Mouse (Mus musculus) cerebellum, postnatal 4 days (tissue): ENCODE measurements at regions not wholly inside any gene's neighbourhood (a gene's known extent, or its start where the extent isn't known, plus 50 kb on each side); places are given as distances from the start of the nearest gene placed in this dataset.

Experiments
- DNase-seq, 2 experiments: peaks; one replicate each; pipeline ENCODE4 v3.0.0; 2022; ENCODE audit warnings: low spot score in 2 of 2, mixed read lengths in 1 of 2

GRCm38 (mm10) chr11:34975771-34976302 lies 142.4 kb upstream of the Spdl1 start:
- DNase-seq, result no peak

- DNase-seq, result no peak
Observed at GRCm38 (mm10) chr11:34973467-34973921, 140.1 kb upstream of the Spdl1 start.

GRCm38 (mm10) chr11:34973012-34973411 lies 139.6 kb upstream of the Spdl1 start:
- DNase-seq, result no peak

GRCm38 (mm10) chr11:34959291-34959690 lies 125.8 kb upstream of the Spdl1 start:
- no peak for DNase-seq

- no peak for DNase-seq
Observed at GRCm38 (mm10) chr11:34941486-34942456, 108.3 kb upstream of the Spdl1 start.

GRCm38 (mm10) chr11:34940151-34940550 lies 106.7 kb upstream of the Spdl1 start:
- DNase-seq, result peak in 1 of 2 experiments; percentile 38

- peak in 1 of 2 experiments; percentile 24 for DNase-seq
Observed at GRCm38 (mm10) chr11:34939002-34939401, 105.6 kb upstream of the Spdl1 start.

GRCm38 (mm10) chr11:34932191-34932590 lies 98.8 kb upstream of the Spdl1 start:
- no peak for DNase-seq

- DNase-seq, result no peak
Observed at GRCm38 (mm10) chr11:34917175-34917574, 83.7 kb upstream of the Spdl1 start.

GRCm38 (mm10) chr11:34909841-34910240 lies 76.4 kb upstream of the Spdl1 start:
- no peak for DNase-seq

- no peak for DNase-seq
Observed at GRCm38 (mm10) chr11:34904271-34904670, 70.8 kb upstream of the Spdl1 start.

GRCm38 (mm10) chr11:34899400-34899799 lies 66.0 kb upstream of the Spdl1 start:
- DNase-seq, result peak in 1 of 2 experiments; percentile 5

- no peak for DNase-seq
Observed at GRCm38 (mm10) chr11:34895624-34896023, 62.2 kb upstream of the Spdl1 start.

GRCm38 (mm10) chr11:34888374-34889136 lies 55.1 kb upstream of the Spdl1 start:
- DNase-seq, result no peak

GRCm38 (mm10) chr11:34887587-34887986 lies 54.1 kb upstream of the Spdl1 start:
- no peak for DNase-seq
